Mouse (Mus musculus) heart, adult 2 months (tissue): Measurements from ENCODE around the gene Thsd4. TPM values are rescaled to one million over a fixed set of nuclear protein-coding genes. Genes with fewer than 3 reads are reported as not detected.

Source experiments
- DNase-seq, 2 experiments: peaks; one replicate each; pipeline ENCODE4 v3.0.0; 2021
- H3K27ac ChIP-seq: fragments of 200-600 bp; 2 replicates; pipeline ENCODE4 v1.8.1; 2022
- H3K27me3 ChIP-seq: fragments of 200-500 bp; 2 replicates; pipeline ENCODE4 v1.6.1; 2012; ENCODE audit warnings: mild to moderate bottlenecking, low read length, inconsistent platforms, mixed read lengths; ENCODE audit not compliant: control insufficient read depth, insufficient read depth
- H3K36me3 ChIP-seq: fragments of 200-500 bp; 2 replicates; pipeline ENCODE4 v1.6.1; 2012; ENCODE audit warnings: low read length, inconsistent platforms; ENCODE audit not compliant: control insufficient read depth, insufficient read depth
- H3K4me1 ChIP-seq: fragments of 200-500 bp; 2 replicates; pipeline ENCODE4 v1.6.1; 2011; ENCODE audit warnings: low read length; ENCODE audit not compliant: control insufficient read depth, insufficient read depth
- H3K4me3 ChIP-seq: fragments of 200-600 bp; 2 replicates; pipeline ENCODE4 v1.8.1; 2022
- H3K79me2 ChIP-seq: fragments of 200-500 bp; replicated peaks from 2 replicates; pipeline ENCODE4 v1.6.1; 2012; ENCODE audit warnings: mild to moderate bottlenecking, inconsistent platforms, low read length, moderate library complexity, mixed read lengths; ENCODE audit not compliant: control insufficient read depth, insufficient read depth
- H3K9ac ChIP-seq: fragments of 200-500 bp; 2 replicates; pipeline ENCODE4 v1.6.1; 2012; ENCODE audit warnings: low read depth, mild to moderate bottlenecking, control low read depth, inconsistent platforms, low read length, mixed read lengths
- CTCF ChIP-seq: fragments of 200-600 bp; IDR thresholded peaks from 2 replicates; pipeline ENCODE4 v1.8.1; 2022; ENCODE audit warnings: antibody characterized with exemption, mild to moderate bottlenecking, moderate library complexity
- EP300 ChIP-seq: fragments of 200-500 bp; IDR thresholded peaks from 2 replicates; pipeline ENCODE4 v1.6.1; 2011; ENCODE audit warnings: low read depth, low read length, control low read depth; ENCODE audit not compliant: insufficient read depth
- POLR2A ChIP-seq: fragments of 200-500 bp; IDR thresholded peaks from 2 replicates; pipeline ENCODE4 v1.6.1; 2011; ENCODE audit warnings: mild to moderate bottlenecking, low read depth, low read length, control low read depth; ENCODE audit not compliant: insufficient read depth
- WGBS: fragments of 180-500 bp; shearing (Covaris S2); methylation state at CpG from one replicate; pipeline ENCODE4 v1.1.7; 2018; 5-methylcytosine and 5-hydroxymethylcytosine counted together
- intact Hi-C: fragments of 180-260 bp; cut with DNase I; formaldehyde crosslinking; loops from one replicate; pipeline ENCODE4 v1.15.1; 2025
- polyA plus RNA-seq: library from polyadenylated mRNA; depleted of rRNA; stranded (reverse); fragments of >200 nt; gene quantifications from 2 replicates; pipeline ENCODE4 v1.2.3, GENCODE M21; 2012
- total RNA-seq, 2 experiments: library from RNA; stranded (reverse); gene quantifications; 2 replicates each; pipeline ENCODE4 v1.2.3; 2021

Thsd4 gene
- total and polyA plus RNA-seq, 3 experiments, result 3.5 to 5.2 (median 4.3) TPM

GRCm38 (mm10) chr9:60160194-60160593 is 361.7 kb downstream of the Thsd4 start:
- Histone ChIP-seq H3K79me2 (no peaks in the 10 kb centered on the region), H3K27me3 (no peaks in the 10 kb centered on the region), H3K4me1 (no peaks in the 10 kb centered on the region), H3K27ac (no peak overlapping the region), H3K36me3 (no peaks in the 10 kb centered on the region), H3K9ac (no peak overlapping the region), H3K4me3 (no peak overlapping the region)
- 89% methylated on average over 7 of the region's 7 CpGs for WGBS
- intact Hi-C loops, result no loop called here
- DNase-seq, result no peak
- no peak for TF ChIP-seq POLR2A
- no peak for TF ChIP-seq CTCF
- no peak for TF ChIP-seq EP300

- no peaks in the 10 kb centered on the region for H3K79me2 ChIP-seq
- no peaks in the 10 kb centered on the region for H3K36me3 ChIP-seq
- H3K9ac ChIP-seq, result no peak overlapping the region
- no peak for DNase-seq
- no peaks in the 10 kb centered on the region for H3K27me3 ChIP-seq
- WGBS, result 98% methylated on average over 1 of the region's 1 CpGs
- intact Hi-C loops, result no loop called here
- no peak overlapping the region for H3K27ac ChIP-seq
- no peak overlapping the region for H3K4me3 ChIP-seq
- TF ChIP-seq CTCF (peak; percentile 28), EP300 (no peak), POLR2A (no peak)
- no peaks in the 10 kb centered on the region for H3K4me1 ChIP-seq
Observed at GRCm38 (mm10) chr9:60152990-60153389, 368.9 kb downstream of the Thsd4 start.

- no peak for DNase-seq
- H3K27ac ChIP-seq, result no peak overlapping the region
- no peaks in the 10 kb centered on the region for H3K36me3 ChIP-seq
- no peaks in the 10 kb centered on the region for H3K4me1 ChIP-seq
- no peaks in the 10 kb centered on the region for H3K79me2 ChIP-seq
- WGBS, result 89% methylated on average over 11 of the region's 11 CpGs
- H3K9ac ChIP-seq, result no peak overlapping the region
- TF ChIP-seq CTCF (no peak), EP300 (no peak), POLR2A (no peak)
- intact Hi-C loops, result no loop called here
- H3K27me3 ChIP-seq, result no peaks in the 10 kb centered on the region
- no peak overlapping the region for H3K4me3 ChIP-seq
Observed at GRCm38 (mm10) chr9:60151897-60152627, 369.8 kb downstream of the Thsd4 start.

- Histone ChIP-seq H3K4me3 (no peak overlapping the region), H3K4me1 (no peaks in the 10 kb centered on the region), H3K9ac (no peak overlapping the region), H3K36me3 (no peaks in the 10 kb centered on the region), H3K27ac (no peak overlapping the region), H3K27me3 (no peaks in the 10 kb centered on the region), H3K79me2 (no peaks in the 10 kb centered on the region)
- WGBS, result 88% methylated on average over 1 of the region's 1 CpGs
- intact Hi-C loops, result no loop called here
- TF ChIP-seq EP300, result no peak
- TF ChIP-seq POLR2A, result no peak
- no peak for TF ChIP-seq CTCF
- DNase-seq, result no peak
Observed at GRCm38 (mm10) chr9:60150511-60150910, 371.3 kb downstream of the Thsd4 start.

DNA sequence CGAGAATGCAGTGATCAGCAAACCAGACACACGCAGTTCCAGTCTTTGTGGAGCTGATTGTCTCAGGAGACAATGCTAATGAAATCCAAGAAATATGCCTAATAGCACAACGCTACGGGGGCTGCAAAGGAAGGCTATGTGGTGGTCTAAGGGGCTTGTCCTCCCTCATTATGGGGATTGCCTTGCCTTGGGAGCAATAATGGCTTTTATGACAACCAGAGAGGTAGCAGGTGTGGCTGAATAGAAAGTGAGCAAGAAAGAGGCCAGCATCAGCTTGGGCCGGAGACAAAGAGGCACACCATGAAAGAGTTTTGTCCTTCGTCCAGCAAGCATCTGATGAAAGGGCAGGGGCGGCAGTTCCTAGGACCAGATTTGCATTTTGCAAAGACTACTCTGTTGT is 372.9 kb downstream of the Thsd4 start:
- H3K4me1 ChIP-seq, result no peaks in the 10 kb centered on the region
- no peak for DNase-seq
- WGBS, result 86% methylated on average over 7 of the region's 7 CpGs
- no peaks in the 10 kb centered on the region for H3K36me3 ChIP-seq
- H3K27me3 ChIP-seq, result no peaks in the 10 kb centered on the region
- H3K27ac ChIP-seq, result no peak overlapping the region
- H3K79me2 ChIP-seq, result no peaks in the 10 kb centered on the region
- no peak overlapping the region for H3K9ac ChIP-seq
- no peak overlapping the region for H3K4me3 ChIP-seq
- TF ChIP-seq POLR2A, result no peak
- no peak for TF ChIP-seq CTCF
- no peak for TF ChIP-seq EP300
- intact Hi-C loops, result no loop called here

- no peak for DNase-seq
- TF ChIP-seq EP300, result no peak
- no peak for TF ChIP-seq POLR2A
- TF ChIP-seq CTCF, result no peak
- H3K27ac ChIP-seq, result no peak overlapping the region
- H3K36me3 ChIP-seq, result no peaks in the 10 kb centered on the region
- intact Hi-C loops, result no loop called here
- no peak overlapping the region for H3K9ac ChIP-seq
- H3K27me3 ChIP-seq, result no peaks in the 10 kb centered on the region
- WGBS, result 82% methylated on average over 4 of the region's 4 CpGs
- no peaks in the 10 kb centered on the region for H3K4me1 ChIP-seq
- no peaks in the 10 kb centered on the region for H3K79me2 ChIP-seq
- H3K4me3 ChIP-seq, result no peak overlapping the region
Observed at GRCm38 (mm10) chr9:60147401-60147800, 374.4 kb downstream of the Thsd4 start.
